Mouse (Mus musculus): ENCODE results near the gene Cyth1. TPM values are rescaled to one million over a fixed set of nuclear protein-coding genes. Genes with fewer than 3 reads are reported as not detected.
A peak's percentile ranks its signal among the peaks of the same experiment; 100 is the strongest.

Cyth1 gene
- total and polyA plus RNA-seq, 3 experiments: 49.7 to 108 (median 79.7) TPM

DNA sequence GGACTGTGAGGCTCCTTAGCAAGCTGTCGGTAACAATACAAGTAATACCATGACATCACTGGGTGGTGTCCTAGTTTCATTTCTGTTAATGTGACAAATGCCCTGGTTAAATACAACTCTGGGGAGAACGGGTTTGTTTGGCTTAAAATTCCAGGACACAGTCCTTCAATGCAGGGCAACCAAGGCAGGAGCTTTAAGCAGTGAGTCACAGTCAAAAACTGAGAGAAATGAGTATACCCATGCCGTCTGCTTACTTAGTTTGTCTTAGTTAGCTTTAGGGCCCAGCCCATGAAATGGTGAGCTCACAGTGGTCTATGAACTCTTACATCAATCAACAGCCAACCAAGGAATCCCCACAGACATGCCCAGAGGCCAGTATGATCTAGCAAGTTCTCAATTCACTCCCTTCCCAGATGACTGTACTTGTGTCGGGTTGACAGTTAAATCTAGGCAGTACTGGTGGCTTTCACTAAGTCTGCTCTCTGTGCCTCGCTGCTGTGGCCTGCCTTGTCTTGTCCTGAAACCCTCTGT, 32.4 kb downstream of the Cyth1 start (continued):
- TF ChIP-seq MAX (IDR thresholded peaks at IDR 0.05; ENCODE audit: low read length): 0 out of 2 replicates have a peak, but pooled peaks have one; percentile 22
- no peak for TF ChIP-seq HCFC1 (IDR thresholded peaks at IDR 0.05; ENCODE audit: low read depth, low read length)
- peak; percentile 34; the same call in 1 of the 2 replicates for TF ChIP-seq RCOR1 (conservative IDR thresholded peaks at IDR 0.05; ENCODE audit: low read depth, low read length)
- peak; percentile 93 for TF ChIP-seq TCF12 (IDR thresholded peaks at IDR 0.05; ENCODE audit: low read depth, low read length)
- no peak for TF ChIP-seq ZC3H11A (IDR thresholded peaks at IDR 0.05; ENCODE audit: low read depth, low read length)
- TF ChIP-seq MYC (IDR thresholded peaks at IDR 0.05; ENCODE audit: low read depth, low read length): peak; percentile 80
- peak; percentile 99 for TF ChIP-seq CHD1 (IDR thresholded peaks at IDR 0.05; ENCODE audit: low read depth, low read length)
- TF ChIP-seq NELFE (IDR thresholded peaks at IDR 0.05; ENCODE audit: low read depth, low read length): 0 out of 2 replicates have a peak, but pooled peaks have one; percentile 33

DNA sequence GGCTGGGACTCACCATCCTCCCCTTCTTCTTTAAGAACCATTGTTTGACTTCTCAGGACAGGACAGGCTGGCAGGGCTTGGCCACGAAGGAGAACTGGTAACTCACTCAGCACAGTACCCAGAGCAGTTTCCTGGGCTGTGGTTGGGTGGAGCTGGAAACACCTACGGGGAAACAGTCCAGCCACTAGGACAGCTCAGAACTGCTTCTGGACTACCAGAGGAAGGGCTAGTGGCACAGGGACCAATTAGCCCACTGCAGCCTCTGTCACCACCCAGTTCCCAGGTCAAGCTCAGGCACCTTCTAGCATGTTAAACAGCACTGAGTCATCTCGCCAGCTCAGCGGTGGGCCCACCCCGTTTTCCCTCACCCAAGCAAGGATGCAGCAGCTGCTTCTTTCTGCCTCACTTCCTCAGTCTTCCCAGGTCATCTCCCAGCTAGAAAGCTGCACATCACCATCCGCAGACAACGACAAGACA, 35.7 kb downstream of the Cyth1 start:
- H3K4me1 ChIP-seq (ENCODE audit: control insufficient read depth in 1 of 2, insufficient read depth in 2 of 2): peaks cover 53 to 82% of the 10 kb centered on the region in 2 experiments
- peak overlapping the region; percentile 90 for H3K9ac ChIP-seq (ENCODE audit: insufficient read depth, low read depth)
- peak overlapping the region; percentile 98 for H3K27ac ChIP-seq (ENCODE audit: insufficient read depth, low read depth)
- in situ Hi-C loops (cut with MboI; ENCODE audit: low pct_ligation_motif_present, low pct_unique_long_range_greater_than_20kb, low sequenced_read_pairs): loop anchor here (10.0 kb wide), 1 partner anchor 348 kb away; the partner anchor contains the start of gene Tmem235
- peak overlapping the region; percentile 61 to 71 (median 69) for H3K4me3 ChIP-seq (replicated peaks in 1 of 3; ENCODE audit: low read depth in 2 of 3, low read length in 2 of 3, poor library complexity in 1 of 3)
- H3K79me2 ChIP-seq (replicated peaks; ENCODE audit: control insufficient read depth, extremely low read depth, insufficient read depth, poor library complexity, severe bottlenecking): peaks cover 39% of the 10 kb centered on the region
- no peaks in the 10 kb centered on the region for H3K9me3 ChIP-seq (replicated peaks; ENCODE audit: low read length)
- H3K4me2 ChIP-seq (ENCODE audit: insufficient read depth, low read depth, poor library complexity, severe bottlenecking): peak overlapping the region; percentile 89
- peaks cover 7 to 50% of the 10 kb centered on the region in 2 experiments for H3K36me3 ChIP-seq (replicated peaks in 1 of 2; ENCODE audit: control insufficient read depth in 1 of 2, insufficient read depth in 1 of 2, low read length in 1 of 2)
- DNase-seq (ENCODE audit: extremely low read depth): peak; percentile 92
- dilution Hi-C loops (cut with MboI; ENCODE audit: extremely low pct_ligation_motif_present, extremely low pct_unique_long_range_greater_than_20kb, low sequenced_read_pairs): no loop called here
- H3K27me3 ChIP-seq (replicated peaks): no peaks in the 10 kb centered on the region
- no peak for TF ChIP-seq PAX5 (IDR thresholded peaks at IDR 0.05; ENCODE audit: low read length)
- peak; percentile 76; the same call in 1 of the 2 replicates for TF ChIP-seq RCOR1 (conservative IDR thresholded peaks at IDR 0.05; ENCODE audit: low read depth, low read length)
- TF ChIP-seq ELF1 (IDR thresholded peaks at IDR 0.05; ENCODE audit: low read depth, low read length): no peak; the same call in 1 of the 2 replicates
- TF ChIP-seq TBP (conservative IDR thresholded peaks at IDR 0.05; ENCODE audit: low read depth, low read length): peak; percentile 91
- TF ChIP-seq HCFC1 (IDR thresholded peaks at IDR 0.05; ENCODE audit: low read depth, low read length): peak; percentile 31; the same call in 1 of the 2 replicates
- TF ChIP-seq KAT2A (IDR thresholded peaks at IDR 0.05; ENCODE audit: insufficient replicate concordance, low read length): peak; percentile 47; the same call in 1 of the 2 replicates
- TF ChIP-seq SIN3A (IDR thresholded peaks at IDR 0.05; ENCODE audit: low read length): peak; percentile 45; the same call in 1 of the 2 replicates
- TF ChIP-seq BHLHE40 (IDR thresholded peaks at IDR 0.05; ENCODE audit: low read depth, low read length): peak; percentile 54; the same call in 1 of the 2 replicates
- peak; percentile 88; the same call in 1 of the 2 replicates for TF ChIP-seq MXI1 (IDR thresholded peaks at IDR 0.05; ENCODE audit: low read depth, low read length)
- TF ChIP-seq USF1 (IDR thresholded peaks at IDR 0.05; ENCODE audit: low read depth, low read length): no peak
- peak; percentile 86 for TF ChIP-seq ZMIZ1 (IDR thresholded peaks at IDR 0.05; ENCODE audit: low read depth, low read length)
- 0 out of 2 replicates have a peak, but pooled peaks have one; percentile 29 for TF ChIP-seq JUN (IDR thresholded peaks at IDR 0.05; ENCODE audit: insufficient read depth, low read depth, low read length)
- TF ChIP-seq RAD21 (IDR thresholded peaks at IDR 0.05; ENCODE audit: low read depth, low read length): no peak
- TF ChIP-seq JUND (conservative IDR thresholded peaks at IDR 0.05; ENCODE audit: low read depth, low read length): 0 out of 2 replicates have a peak, but pooled peaks have one; percentile 39
- peak; percentile 95 for TF ChIP-seq TCF12 (IDR thresholded peaks at IDR 0.05; ENCODE audit: low read depth, low read length)
- peak; percentile 91 for TF ChIP-seq ETS1 (conservative IDR thresholded peaks at IDR 0.05; ENCODE audit: low read depth, low read length)
- no peak for TF ChIP-seq CTCF (conservative IDR thresholded peaks at IDR 0.05 in 1 of 2, IDR thresholded peaks at IDR 0.05 in 1 of 2; ENCODE audit: low read depth in 2 of 2, low read length in 2 of 2)
- no peak for TF ChIP-seq MAFK (IDR thresholded peaks at IDR 0.05; ENCODE audit: insufficient replicate concordance, low read length)
- no peak for TF ChIP-seq CHD2 (IDR thresholded peaks at IDR 0.05; ENCODE audit: low read length)
- TF ChIP-seq ZNF384 (IDR thresholded peaks at IDR 0.05; ENCODE audit: low read depth, low read length): no peak
- peak; percentile 72 for TF ChIP-seq CHD1 (IDR thresholded peaks at IDR 0.05; ENCODE audit: low read depth, low read length)
- TF ChIP-seq POLR2AphosphoS2 (IDR thresholded peaks at IDR 0.05; ENCODE audit: low read depth, low read length): no peak
- TF ChIP-seq SMC3 (IDR thresholded peaks at IDR 0.05; ENCODE audit: low read depth, low read length): peak; percentile 9; the same call in 1 of the 2 replicates
- TF ChIP-seq IRF4 (IDR thresholded peaks at IDR 0.05; ENCODE audit: low read depth, low read length): peak; percentile 95
- no peak for TF ChIP-seq ZKSCAN1 (IDR thresholded peaks at IDR 0.05; ENCODE audit: borderline replicate concordance, low read depth, low read length)
- TF ChIP-seq MAZ (IDR thresholded peaks at IDR 0.05; ENCODE audit: low read depth, low read length): peak; percentile 56; the same call in 1 of the 2 replicates
- peak; percentile 74; the same call in 1 of the 2 replicates for TF ChIP-seq POLR2A (IDR thresholded peaks at IDR 0.05; ENCODE audit: low read depth, low read length)
- no peak for TF ChIP-seq E2F4 (IDR thresholded peaks at IDR 0.05; ENCODE audit: insufficient replicate concordance, low read depth, low read length)
- TF ChIP-seq NRF1 (IDR thresholded peaks at IDR 0.05; ENCODE audit: low read depth, low read length): 0 out of 2 replicates have a peak, but pooled peaks have one; percentile 6
- peak; percentile 66; the same call in 1 of the 2 replicates for TF ChIP-seq MYC (IDR thresholded peaks at IDR 0.05; ENCODE audit: low read depth, low read length)
- TF ChIP-seq MAX (IDR thresholded peaks at IDR 0.05; ENCODE audit: low read length): 0 out of 2 replicates have a peak, but pooled peaks have one; percentile 44
- peak; percentile 81 for TF ChIP-seq EP300 (IDR thresholded peaks at IDR 0.05; ENCODE audit: low read length)
